Mouse (Mus musculus): ENCODE measurements around the gene Lama4. TPM values are rescaled to one million over a fixed set of nuclear protein-coding genes. Genes with fewer than 3 reads are reported as not detected.

Lama4 gene
- polyA plus RNA-seq, 1 experiment from 2014 or later: 21.6 TPM

DNA sequence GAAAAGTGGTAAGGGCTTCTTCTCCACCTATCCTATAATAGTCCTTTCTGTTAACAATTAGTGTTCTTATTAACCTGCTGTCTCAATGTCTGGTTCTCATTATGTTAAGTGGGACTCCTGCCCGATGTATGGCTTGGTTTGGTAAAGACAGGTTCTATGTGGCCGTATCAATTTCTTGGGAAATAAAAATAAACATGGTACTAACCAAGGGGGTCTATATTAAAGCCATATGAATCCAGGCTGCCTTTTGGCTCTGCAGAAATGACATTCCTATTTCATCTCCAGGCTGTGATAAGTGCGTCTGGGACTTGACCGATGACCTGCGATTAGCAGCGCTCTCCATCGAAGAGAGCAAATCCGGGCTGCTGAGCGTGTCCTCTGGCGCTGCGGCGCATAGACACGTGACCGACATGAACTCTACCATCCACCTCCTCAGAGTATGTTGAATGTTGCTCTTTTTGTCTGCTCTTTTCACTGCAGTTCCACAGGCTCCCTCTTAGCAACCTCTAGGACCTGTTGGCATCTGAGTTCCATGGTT lies 64.9 kb downstream of the Lama4 start:
- no peak overlapping the region for H3K27ac ChIP-seq
- no peak overlapping the region for H3K4me3 ChIP-seq (replicated peaks; ENCODE audit: low read length)
- H3K9me3 ChIP-seq (ENCODE audit: control insufficient read depth, low read length): no peaks in the 10 kb centered on the region
- H3K27me3 ChIP-seq (ENCODE audit: control insufficient read depth, insufficient read depth, low read length): no peaks in the 10 kb centered on the region
- 0 out of 2 replicates have a peak, but pooled peaks cover 4% of the 10 kb centered on the region for H3K4me1 ChIP-seq (replicated peaks; ENCODE audit: control insufficient read depth, insufficient read depth, low read length)
- no peak for ATAC-seq (ENCODE audit: low FRiP score)
- DNase-seq (ENCODE audit: low spot score): no peak
- H3K4me2 ChIP-seq (replicated peaks): no peak overlapping the region
- 86% methylated on average over 14 of the region's 14 CpGs for WGBS
- no peak overlapping the region for H3K9ac ChIP-seq
- no peaks in the 10 kb centered on the region for H3K36me3 ChIP-seq (replicated peaks; ENCODE audit: control insufficient read depth, insufficient read depth)

GRCm38 (mm10) chr10:39039564-39039963 lies 74.2 kb downstream of the Lama4 start:
- DNase-seq (ENCODE audit: low spot score): peak; percentile 70

GRCm38 (mm10) chr10:39040026-39040425 lies 74.7 kb downstream of the Lama4 start:
- Histone ChIP-seq H3K4me1 (replicated peaks; ENCODE audit: control insufficient read depth, insufficient read depth, low read length) (no peaks in the 10 kb centered on the region), H3K36me3 (replicated peaks; ENCODE audit: control insufficient read depth, insufficient read depth) (no peaks in the 10 kb centered on the region), H3K27me3 (ENCODE audit: control insufficient read depth, insufficient read depth, low read length) (no peaks in the 10 kb centered on the region)

More at GRCm38 (mm10) chr10:39039564-39039963, 74.2 kb downstream of the Lama4 start:
- H3K27ac ChIP-seq: no peak overlapping the region
- H3K4me1 ChIP-seq (replicated peaks; ENCODE audit: control insufficient read depth, insufficient read depth, low read length): no peaks in the 10 kb centered on the region
- no peak overlapping the region for H3K9ac ChIP-seq
- H3K9me3 ChIP-seq (ENCODE audit: control insufficient read depth, low read length): no peaks in the 10 kb centered on the region
- no peak overlapping the region for H3K4me3 ChIP-seq (replicated peaks; ENCODE audit: low read length)
- no peak for ATAC-seq (ENCODE audit: low FRiP score)
- no peak overlapping the region for H3K4me2 ChIP-seq (replicated peaks)
- no peaks in the 10 kb centered on the region for H3K36me3 ChIP-seq (replicated peaks; ENCODE audit: control insufficient read depth, insufficient read depth)
- WGBS: 63% methylated on average over 4 of the region's 4 CpGs
- H3K27me3 ChIP-seq (ENCODE audit: control insufficient read depth, insufficient read depth, low read length): no peaks in the 10 kb centered on the region

GRCm38 (mm10) chr10:39044476-39044995 lies 79.2 kb downstream of the Lama4 start:
- Histone ChIP-seq H3K36me3 (replicated peaks; ENCODE audit: control insufficient read depth, insufficient read depth) (no peaks in the 10 kb centered on the region), H3K9ac (no peak overlapping the region), H3K4me2 (replicated peaks) (no peak overlapping the region), H3K4me3 (replicated peaks; ENCODE audit: low read length) (no peak overlapping the region), H3K27me3 (ENCODE audit: control insufficient read depth, insufficient read depth, low read length) (no peaks in the 10 kb centered on the region), H3K9me3 (ENCODE audit: control insufficient read depth, low read length) (no peaks in the 10 kb centered on the region), H3K4me1 (replicated peaks; ENCODE audit: control insufficient read depth, insufficient read depth, low read length) (no peaks in the 10 kb centered on the region), H3K27ac (no peak overlapping the region)
- 60% methylated on average over 3 of the region's 3 CpGs for WGBS
- ATAC-seq (ENCODE audit: low FRiP score) (no peak), DNase-seq (ENCODE audit: low spot score) (no peak)

More at GRCm38 (mm10) chr10:39040026-39040425, 74.7 kb downstream of the Lama4 start:
- Histone ChIP-seq H3K9ac (no peak overlapping the region), H3K4me3 (replicated peaks; ENCODE audit: low read length) (no peak overlapping the region), H3K27ac (no peak overlapping the region), H3K9me3 (ENCODE audit: control insufficient read depth, low read length) (no peaks in the 10 kb centered on the region), H3K4me2 (replicated peaks) (no peak overlapping the region)
- WGBS: 84% methylated on average over 5 of the region's 5 CpGs
- DNase-seq (ENCODE audit: low spot score): no peak
- no peak for ATAC-seq (ENCODE audit: low FRiP score)

DNA sequence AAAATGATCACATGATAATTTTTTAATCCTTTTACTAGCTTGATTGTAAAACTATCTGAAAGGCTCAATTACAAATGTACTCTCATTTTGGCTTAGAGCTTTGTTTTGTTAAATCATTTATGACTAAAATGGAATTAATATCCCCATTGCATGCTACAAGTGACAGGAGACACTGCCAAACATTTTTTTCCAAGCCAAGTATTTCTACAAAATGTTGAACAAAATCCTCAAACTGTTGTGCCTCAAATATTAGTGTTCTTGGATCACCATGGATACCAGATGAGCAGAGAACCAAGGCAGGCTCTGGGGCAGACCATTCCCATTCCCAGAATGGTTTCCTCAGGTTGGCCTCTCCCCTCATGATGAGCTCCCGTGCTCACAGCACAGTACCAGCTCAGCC lies 79.8 kb downstream of the Lama4 start:
- 81% methylated on average over 1 of the region's 1 CpGs for WGBS
- no peaks in the 10 kb centered on the region for H3K36me3 ChIP-seq (replicated peaks; ENCODE audit: control insufficient read depth, insufficient read depth)
- H3K4me2 ChIP-seq (replicated peaks): no peak overlapping the region
- H3K9me3 ChIP-seq (ENCODE audit: control insufficient read depth, low read length): no peaks in the 10 kb centered on the region
- H3K27me3 ChIP-seq (ENCODE audit: control insufficient read depth, insufficient read depth, low read length): no peaks in the 10 kb centered on the region
- DNase-seq (ENCODE audit: low spot score) (no peak), ATAC-seq (ENCODE audit: low FRiP score) (no peak)
- no peaks in the 10 kb centered on the region for H3K4me1 ChIP-seq (replicated peaks; ENCODE audit: control insufficient read depth, insufficient read depth, low read length)
- no peak overlapping the region for H3K27ac ChIP-seq
- no peak overlapping the region for H3K9ac ChIP-seq
- no peak overlapping the region for H3K4me3 ChIP-seq (replicated peaks; ENCODE audit: low read length)

DNA sequence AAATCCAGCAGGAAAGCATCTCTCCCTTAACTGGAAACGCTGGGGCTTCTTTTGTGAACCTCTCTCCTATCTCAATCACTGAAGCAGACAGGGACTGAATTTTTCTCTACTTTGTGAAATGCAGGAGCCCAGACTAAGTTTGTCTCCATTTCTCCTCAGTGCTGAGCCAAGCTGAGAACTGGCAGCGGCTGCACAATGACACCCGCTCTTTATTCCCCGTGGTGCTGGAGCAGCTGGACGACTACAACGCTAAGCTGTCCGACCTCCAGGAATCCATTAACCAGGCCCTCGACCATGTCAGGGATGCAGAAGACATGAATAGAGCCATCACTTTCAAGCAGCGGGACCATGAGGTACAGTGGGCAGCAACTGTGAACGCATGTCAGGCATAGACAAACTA lies 82.5 kb downstream of the Lama4 start:
- 44% methylated on average over 10 of the region's 10 CpGs for WGBS
- Histone ChIP-seq H3K27ac (no peak overlapping the region), H3K4me3 (replicated peaks; ENCODE audit: low read length) (no peak overlapping the region), H3K36me3 (replicated peaks; ENCODE audit: control insufficient read depth, insufficient read depth) (no peaks in the 10 kb centered on the region), H3K9ac (no peak overlapping the region), H3K4me2 (replicated peaks) (no peak overlapping the region), H3K9me3 (ENCODE audit: control insufficient read depth, low read length) (no peaks in the 10 kb centered on the region), H3K27me3 (ENCODE audit: control insufficient read depth, insufficient read depth, low read length) (no peaks in the 10 kb centered on the region), H3K4me1 (replicated peaks; ENCODE audit: control insufficient read depth, insufficient read depth, low read length) (no peaks in the 10 kb centered on the region)
- ATAC-seq (ENCODE audit: low FRiP score): no peak
- DNase-seq (ENCODE audit: low spot score): no peak

DNA sequence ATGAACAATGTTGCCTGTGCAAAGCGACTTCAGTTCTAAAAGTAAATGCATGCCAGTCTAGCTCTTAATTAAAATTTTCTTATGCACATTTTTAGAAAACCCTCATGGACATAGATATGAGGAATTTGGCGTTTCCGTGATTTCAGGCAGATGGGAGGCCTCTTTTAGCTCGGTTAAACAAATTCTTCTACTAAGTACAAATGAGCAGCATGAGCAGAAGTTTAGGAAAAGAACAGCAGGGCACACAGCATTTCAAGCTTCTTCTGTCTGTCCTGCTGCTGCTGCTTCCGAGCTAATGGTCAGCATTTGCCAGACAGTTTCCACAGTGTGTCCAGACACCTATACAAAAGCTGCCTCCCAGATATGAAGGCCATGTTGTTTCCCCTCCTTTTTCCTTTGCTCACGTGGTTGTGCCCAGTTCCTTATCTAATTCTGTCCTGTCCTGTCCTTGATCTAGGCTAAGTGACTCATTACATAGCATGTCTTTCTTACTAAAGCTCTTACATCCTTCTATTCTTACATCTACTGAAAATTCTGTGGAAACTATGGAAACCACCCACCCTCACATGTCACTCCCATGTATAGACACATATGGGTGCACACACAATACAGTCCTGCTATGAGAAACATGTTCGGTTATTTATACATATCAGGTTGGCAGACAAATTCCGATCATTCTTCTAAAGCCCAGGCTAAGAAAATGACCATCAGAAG lies 84.4 kb downstream of the Lama4 start:
- DNase-seq (ENCODE audit: low spot score) (no peak), ATAC-seq (ENCODE audit: low FRiP score) (no peak)
- H3K4me3 ChIP-seq (replicated peaks; ENCODE audit: low read length): no peak overlapping the region

DNA sequence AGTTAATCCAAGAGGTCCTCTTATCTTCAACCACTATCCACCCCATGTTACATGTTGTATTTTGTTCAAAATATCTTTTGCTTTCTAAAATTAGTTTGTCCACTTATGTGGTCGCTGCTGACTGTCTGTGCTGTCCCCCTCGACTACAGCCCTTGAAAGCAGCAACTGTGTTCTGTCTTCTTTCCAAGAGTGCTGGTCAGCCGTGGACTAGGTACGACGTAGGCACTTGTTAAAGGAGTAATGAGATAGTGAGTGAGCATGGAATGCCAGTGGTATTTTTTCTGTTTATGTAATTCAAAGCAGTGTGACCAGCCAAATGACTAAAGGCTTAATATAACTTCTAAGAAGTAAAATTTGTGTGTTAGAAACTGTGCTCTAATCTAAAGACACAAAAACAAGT lies 90.7 kb downstream of the Lama4 start:
- no peaks in the 10 kb centered on the region for H3K36me3 ChIP-seq (replicated peaks; ENCODE audit: control insufficient read depth, insufficient read depth)
- H3K27ac ChIP-seq: no peak overlapping the region
- no peak overlapping the region for H3K4me2 ChIP-seq (replicated peaks)
- no peaks in the 10 kb centered on the region for H3K4me1 ChIP-seq (replicated peaks; ENCODE audit: control insufficient read depth, insufficient read depth, low read length)
- H3K9ac ChIP-seq: no peak overlapping the region
- DNase-seq (ENCODE audit: low spot score) (no peak), ATAC-seq (ENCODE audit: low FRiP score) (no peak)
- H3K9me3 ChIP-seq (ENCODE audit: control insufficient read depth, low read length): no peaks in the 10 kb centered on the region
- 94% methylated on average over 5 of the region's 5 CpGs for WGBS
- H3K27me3 ChIP-seq (ENCODE audit: control insufficient read depth, insufficient read depth, low read length): no peaks in the 10 kb centered on the region
- H3K4me3 ChIP-seq (replicated peaks; ENCODE audit: low read length): no peak overlapping the region

More for the DNA sequence above, 84.4 kb downstream of the Lama4 start:
- no peak overlapping the region for H3K27ac ChIP-seq
- no peak overlapping the region for H3K4me2 ChIP-seq (replicated peaks)
- H3K9ac ChIP-seq: no peak overlapping the region
- no peaks in the 10 kb centered on the region for H3K9me3 ChIP-seq (ENCODE audit: control insufficient read depth, low read length)
- WGBS: 83% methylated on average over 8 of the region's 8 CpGs
- H3K36me3 ChIP-seq (replicated peaks; ENCODE audit: control insufficient read depth, insufficient read depth): no peaks in the 10 kb centered on the region
- H3K27me3 ChIP-seq (ENCODE audit: control insufficient read depth, insufficient read depth, low read length): no peaks in the 10 kb centered on the region
- no peaks in the 10 kb centered on the region for H3K4me1 ChIP-seq (replicated peaks; ENCODE audit: control insufficient read depth, insufficient read depth, low read length)

DNA sequence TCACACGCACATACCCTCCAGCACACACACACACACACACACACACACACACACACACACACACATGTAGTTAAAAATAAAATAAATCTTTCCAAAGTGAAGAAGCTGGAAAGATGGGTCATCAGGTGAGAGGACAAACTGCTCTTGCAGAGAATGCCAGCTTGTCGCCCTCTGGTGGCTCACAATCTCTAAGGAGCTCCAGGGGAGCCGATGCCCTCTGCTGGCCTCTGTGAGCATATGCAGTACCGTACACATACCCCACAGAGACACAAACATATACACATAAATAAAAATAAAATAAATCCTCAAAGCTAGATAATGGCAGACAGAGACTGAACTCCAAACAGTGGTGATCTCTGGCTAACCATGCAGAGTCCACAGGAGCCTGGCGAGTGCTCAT lies 99.4 kb downstream of the Lama4 start:
- ATAC-seq (ENCODE audit: low FRiP score) (no peak), DNase-seq (ENCODE audit: low spot score) (no peak)
- no peak overlapping the region for H3K9ac ChIP-seq
- H3K27ac ChIP-seq: no peak overlapping the region
- no peaks in the 10 kb centered on the region for H3K4me1 ChIP-seq (replicated peaks; ENCODE audit: control insufficient read depth, insufficient read depth, low read length)
- no peaks in the 10 kb centered on the region for H3K36me3 ChIP-seq (replicated peaks; ENCODE audit: control insufficient read depth, insufficient read depth)
- H3K4me3 ChIP-seq (replicated peaks; ENCODE audit: low read length): no peak overlapping the region
- no peak overlapping the region for H3K4me2 ChIP-seq (replicated peaks)
- H3K9me3 ChIP-seq (ENCODE audit: control insufficient read depth, low read length): no peaks in the 10 kb centered on the region
- H3K27me3 ChIP-seq (ENCODE audit: control insufficient read depth, insufficient read depth, low read length): no peaks in the 10 kb centered on the region
- 91% methylated on average over 5 of the region's 5 CpGs for WGBS
